Mouse (Mus musculus): ENCODE results near the gene Btn1a1.

Btn1a1 gene

GRCm38 (mm10) chr13:23422351-23422750, 43.4 kb downstream of the Btn1a1 start:
- no peak for DNase-seq (ENCODE audit: low spot score)

- peak; percentile 76 for DNase-seq (ENCODE audit: low spot score)
These were observed 52.8 kb downstream of the Btn1a1 start for GRCm38 (mm10) chr13:23412630-23413521.

- no peak for DNase-seq (ENCODE audit: low spot score)
These were observed 53.5 kb downstream of the Btn1a1 start for GRCm38 (mm10) chr13:23412211-23412629.

GRCm38 (mm10) chr13:23411311-23412210, 54.1 kb downstream of the Btn1a1 start:
- DNase-seq (ENCODE audit: low spot score) = no peak

- DNase-seq (ENCODE audit: low spot score) = no peak
These were observed 55.1 kb downstream of the Btn1a1 start for GRCm38 (mm10) chr13:23410632-23411031.
